Mouse (Mus musculus): ENCODE measurements around the gene Olfr998. TPM values are rescaled to one million over a fixed set of nuclear protein-coding genes. Genes with fewer than 3 reads are reported as not detected.

The Olfr998 gene
- polyA plus RNA-seq (2014; fragmentation: Illumina TruSeq; extraction: RNeasy Lipid Tissue Mini Kit (QIAGEN cat#74804); ENCODE audit: low replicate concordance): not detected

DNA sequence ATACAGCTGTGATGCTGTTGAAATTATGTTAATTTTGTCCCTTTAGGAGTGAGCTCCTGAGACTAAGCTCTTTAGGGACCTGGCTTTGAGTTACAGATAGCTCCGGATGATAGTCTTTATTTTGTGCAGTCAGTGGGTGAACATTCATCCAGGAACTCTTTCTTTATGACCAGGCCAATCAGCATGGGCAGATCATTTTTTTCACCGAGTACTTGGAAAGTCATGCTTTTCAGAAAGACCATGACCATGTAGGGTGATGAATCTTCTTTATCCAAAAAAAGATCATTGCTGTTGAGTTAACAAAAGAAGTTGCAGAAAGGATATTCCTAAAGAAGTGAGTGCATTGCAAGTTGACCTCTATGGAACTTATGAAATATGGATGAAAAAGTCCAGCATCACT lies at the start of gene Olfr998:
Gene Olfr998 (plus strand): TSS at position 301 of the 400 bp plus-strand sequence.

DNA sequence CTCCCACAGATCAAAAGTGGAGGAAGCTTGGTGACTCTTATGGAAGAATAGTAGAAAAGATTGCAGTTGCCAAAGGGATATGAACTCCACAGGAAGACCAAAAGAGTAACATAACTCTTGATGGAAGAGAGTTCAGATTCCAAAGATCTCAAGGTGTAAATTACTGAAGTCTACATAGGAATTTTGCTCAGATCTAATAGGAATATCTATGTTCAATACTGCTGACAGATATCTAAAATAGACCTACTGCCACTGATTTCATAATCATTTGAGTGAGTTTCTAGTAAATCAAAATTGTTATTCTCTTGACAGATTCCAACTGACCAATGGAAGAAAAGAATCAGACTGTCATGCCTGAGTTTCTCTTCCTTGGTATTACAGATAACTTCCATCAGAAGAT lies 9.8 kb upstream of the Olfr998 start, which contains the start of gene Olfr996:
Gene Olfr996 (plus strand): TSS at position 301 of the 400 bp plus-strand sequence.

DNA sequence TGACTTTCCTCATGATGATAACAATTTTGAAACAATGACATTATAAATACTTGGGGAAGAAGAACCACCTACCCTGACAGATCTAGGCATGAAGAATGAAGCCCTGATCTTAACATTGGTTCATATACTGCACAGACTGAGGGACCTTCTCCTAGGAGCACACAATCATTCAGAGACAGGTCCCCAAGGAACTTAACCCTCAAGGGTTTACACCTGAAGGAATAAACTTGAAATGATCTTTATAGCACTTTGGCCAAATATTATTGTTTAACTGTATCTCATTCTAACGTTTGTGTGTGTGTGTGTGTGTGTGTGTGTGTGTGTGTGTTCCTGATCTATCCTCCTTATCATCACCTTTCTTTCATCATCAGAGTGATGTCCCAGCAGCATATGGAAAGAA lies 23.1 kb downstream of the Olfr998 start, which contains the start of gene Olfr1000:
Gene Olfr1000 (minus strand): TSS at position 101 of the 400 bp plus-strand sequence.

Other genes starting within 250 kb of the Olfr998 start
- gene Olfr987, start 249.6 kb upstream of the Olfr998 start, polyA plus RNA-seq (2014; fragmentation: Illumina TruSeq; extraction: RNeasy Lipid Tissue Mini Kit (QIAGEN cat#74804); ENCODE audit: low replicate concordance): not detected
- gene Olfr988, start 225.7 kb upstream of the Olfr998 start, polyA plus RNA-seq (2014; fragmentation: Illumina TruSeq; extraction: RNeasy Lipid Tissue Mini Kit (QIAGEN cat#74804); ENCODE audit: low replicate concordance): not detected
- not detected for gene Olfr992, start 179.5 kb upstream of the Olfr998 start, polyA plus RNA-seq (2014; fragmentation: Illumina TruSeq; extraction: RNeasy Lipid Tissue Mini Kit (QIAGEN cat#74804); ENCODE audit: low replicate concordance)
- gene Olfr993, start 174.1 kb upstream of the Olfr998 start, polyA plus RNA-seq (2014; fragmentation: Illumina TruSeq; extraction: RNeasy Lipid Tissue Mini Kit (QIAGEN cat#74804); ENCODE audit: low replicate concordance): not detected
- gene Olfr994, start 152.5 kb upstream of the Olfr998 start, polyA plus RNA-seq (2014; fragmentation: Illumina TruSeq; extraction: RNeasy Lipid Tissue Mini Kit (QIAGEN cat#74804); ENCODE audit: low replicate concordance): not detected
- not detected for gene Olfr995, start 145.3 kb upstream of the Olfr998 start, polyA plus RNA-seq (2014; fragmentation: Illumina TruSeq; extraction: RNeasy Lipid Tissue Mini Kit (QIAGEN cat#74804); ENCODE audit: low replicate concordance)
- gene 4833423E24Rik, start 69.9 kb upstream of the Olfr998 start, polyA plus RNA-seq (2014; fragmentation: Illumina TruSeq; extraction: RNeasy Lipid Tissue Mini Kit (QIAGEN cat#74804); ENCODE audit: low replicate concordance): 0.22 TPM
- gene Olfr996, start 9.7 kb upstream of the Olfr998 start, polyA plus RNA-seq (2014; fragmentation: Illumina TruSeq; extraction: RNeasy Lipid Tissue Mini Kit (QIAGEN cat#74804); ENCODE audit: low replicate concordance): not detected
- gene Olfr1000, start 23.0 kb downstream of the Olfr998 start, polyA plus RNA-seq (2014; fragmentation: Illumina TruSeq; extraction: RNeasy Lipid Tissue Mini Kit (QIAGEN cat#74804); ENCODE audit: low replicate concordance): not detected
- gene Olfr1002, start 61.8 kb downstream of the Olfr998 start, polyA plus RNA-seq (2014; fragmentation: Illumina TruSeq; extraction: RNeasy Lipid Tissue Mini Kit (QIAGEN cat#74804); ENCODE audit: low replicate concordance): not detected
- gene Olfr154, start 75.5 kb downstream of the Olfr998 start, polyA plus RNA-seq (2014; fragmentation: Illumina TruSeq; extraction: RNeasy Lipid Tissue Mini Kit (QIAGEN cat#74804); ENCODE audit: low replicate concordance): not detected
- gene Olfr1006, start 89.8 kb downstream of the Olfr998 start, polyA plus RNA-seq (2014; fragmentation: Illumina TruSeq; extraction: RNeasy Lipid Tissue Mini Kit (QIAGEN cat#74804); ENCODE audit: low replicate concordance): not detected
- not detected for gene Olfr1008, start 100.5 kb downstream of the Olfr998 start, polyA plus RNA-seq (2014; fragmentation: Illumina TruSeq; extraction: RNeasy Lipid Tissue Mini Kit (QIAGEN cat#74804); ENCODE audit: low replicate concordance)
- not detected for gene Olfr1009, start 126.5 kb downstream of the Olfr998 start, polyA plus RNA-seq (2014; fragmentation: Illumina TruSeq; extraction: RNeasy Lipid Tissue Mini Kit (QIAGEN cat#74804); ENCODE audit: low replicate concordance)
- not detected for gene Olfr1012, start 173.8 kb downstream of the Olfr998 start, polyA plus RNA-seq (2014; fragmentation: Illumina TruSeq; extraction: RNeasy Lipid Tissue Mini Kit (QIAGEN cat#74804); ENCODE audit: low replicate concordance)
- not detected for gene Olfr1013, start 178.2 kb downstream of the Olfr998 start, polyA plus RNA-seq (2014; fragmentation: Illumina TruSeq; extraction: RNeasy Lipid Tissue Mini Kit (QIAGEN cat#74804); ENCODE audit: low replicate concordance)
- gene Olfr1014, start 183.8 kb downstream of the Olfr998 start, polyA plus RNA-seq (2014; fragmentation: Illumina TruSeq; extraction: RNeasy Lipid Tissue Mini Kit (QIAGEN cat#74804); ENCODE audit: low replicate concordance): not detected
- not detected for gene Olfr1015, start 193.1 kb downstream of the Olfr998 start, polyA plus RNA-seq (2014; fragmentation: Illumina TruSeq; extraction: RNeasy Lipid Tissue Mini Kit (QIAGEN cat#74804); ENCODE audit: low replicate concordance)
- gene Olfr1016, start 213.6 kb downstream of the Olfr998 start, polyA plus RNA-seq (2014; fragmentation: Illumina TruSeq; extraction: RNeasy Lipid Tissue Mini Kit (QIAGEN cat#74804); ENCODE audit: low replicate concordance): not detected
- not detected for gene Olfr1018, start 229.5 kb downstream of the Olfr998 start, polyA plus RNA-seq (2014; fragmentation: Illumina TruSeq; extraction: RNeasy Lipid Tissue Mini Kit (QIAGEN cat#74804); ENCODE audit: low replicate concordance)